Mouse (Mus musculus): ENCODE data around the gene Fbxo36. TPM values are rescaled to one million over a fixed set of nuclear protein-coding genes. Genes with fewer than 3 reads are reported as not detected.

Fbxo36 gene
- total and polyA plus RNA-seq, 2 experiments from 2014 or later, result 3.7 to 10.1 TPM

- no peaks in the 10 kb centered on the region for H3K4me1 ChIP-seq (ENCODE audit: insufficient read depth, low read length)
- ATAC-seq (no peak), DNase-seq (ENCODE audit: low spot score) (no peak)
- WGBS, result 94% methylated on average over 6 of the region's 6 CpGs
- no peak overlapping the region for H3K9ac ChIP-seq (replicated peaks; ENCODE audit: low read length)
- no peaks in the 10 kb centered on the region for H3K36me3 ChIP-seq (ENCODE audit: insufficient read depth, low read length)
- no peak overlapping the region for H3K4me2 ChIP-seq (ENCODE audit: low read depth, low read length)
- H3K27me3 ChIP-seq (ENCODE audit: insufficient read depth, low read length), result no peaks in the 10 kb centered on the region
- no peak; the same call in 1 of the 2 replicates for TF ChIP-seq CTCF (IDR thresholded peaks at IDR 0.05; ENCODE audit: low read depth)
- H3K27ac ChIP-seq, result no peak overlapping the region
- H3K4me3 ChIP-seq (ENCODE audit: low read length), result no peak overlapping the region
- no peaks in the 10 kb centered on the region for H3K9me3 ChIP-seq (ENCODE audit: low read length)
Measured at GRCm38 (mm10) chr1:84885921-84886320, 46.3 kb downstream of the Fbxo36 start.

- peak overlapping the region; percentile 21; the same call in 1 of the 2 replicates for H3K4me2 ChIP-seq (ENCODE audit: low read depth, low read length)
- no peak overlapping the region for H3K27ac ChIP-seq
- no peaks in the 10 kb centered on the region for H3K4me1 ChIP-seq (ENCODE audit: insufficient read depth, low read length)
- WGBS, result 47% methylated on average over 8 of the region's 8 CpGs
- H3K27me3 ChIP-seq (ENCODE audit: insufficient read depth, low read length), result no peaks in the 10 kb centered on the region
- H3K36me3 ChIP-seq (ENCODE audit: insufficient read depth, low read length), result no peaks in the 10 kb centered on the region
- H3K9me3 ChIP-seq (ENCODE audit: low read length), result no peaks in the 10 kb centered on the region
- DNase-seq (ENCODE audit: low spot score) (no peak), ATAC-seq (no peak)
- no peak overlapping the region for H3K9ac ChIP-seq (replicated peaks; ENCODE audit: low read length)
- TF ChIP-seq CTCF (IDR thresholded peaks at IDR 0.05; ENCODE audit: low read depth), result no peak
- no peak overlapping the region for H3K4me3 ChIP-seq (ENCODE audit: low read length)
Measured at GRCm38 (mm10) chr1:84889330-84890004, 49.8 kb downstream of the Fbxo36 start.

GRCm38 (mm10) chr1:84890005-84890393 lies 50.4 kb downstream of the Fbxo36 start:
- Histone ChIP-seq H3K4me3 (ENCODE audit: low read length) (no peak overlapping the region), H3K9me3 (ENCODE audit: low read length) (no peaks in the 10 kb centered on the region), H3K4me1 (ENCODE audit: insufficient read depth, low read length) (no peaks in the 10 kb centered on the region), H3K27me3 (ENCODE audit: insufficient read depth, low read length) (no peaks in the 10 kb centered on the region), H3K36me3 (ENCODE audit: insufficient read depth, low read length) (no peaks in the 10 kb centered on the region), H3K9ac (replicated peaks; ENCODE audit: low read length) (no peak overlapping the region), H3K27ac (no peak overlapping the region), H3K4me2 (ENCODE audit: low read depth, low read length) (peak overlapping the region; percentile 21; the same call in 1 of the 2 replicates)
- WGBS, result 11% methylated on average over 7 of the region's 7 CpGs
- TF ChIP-seq CTCF (IDR thresholded peaks at IDR 0.05; ENCODE audit: low read depth), result no peak
- ATAC-seq (peak; percentile 60), DNase-seq (ENCODE audit: low spot score) (peak; percentile 10)

GRCm38 (mm10) chr1:84890503-84890902 lies 50.9 kb downstream of the Fbxo36 start:
- ATAC-seq (no peak), DNase-seq (ENCODE audit: low spot score) (no peak)
- no peaks in the 10 kb centered on the region for H3K4me1 ChIP-seq (ENCODE audit: insufficient read depth, low read length)
- H3K4me2 ChIP-seq (ENCODE audit: low read depth, low read length), result no peak overlapping the region
- no peak overlapping the region for H3K4me3 ChIP-seq (ENCODE audit: low read length)
- no peak overlapping the region for H3K9ac ChIP-seq (replicated peaks; ENCODE audit: low read length)
- H3K27ac ChIP-seq, result no peak overlapping the region
- no peaks in the 10 kb centered on the region for H3K9me3 ChIP-seq (ENCODE audit: low read length)
- no peaks in the 10 kb centered on the region for H3K36me3 ChIP-seq (ENCODE audit: insufficient read depth, low read length)
- no peak for TF ChIP-seq CTCF (IDR thresholded peaks at IDR 0.05; ENCODE audit: low read depth)
- no peaks in the 10 kb centered on the region for H3K27me3 ChIP-seq (ENCODE audit: insufficient read depth, low read length)
- 80% methylated on average over 7 of the region's 7 CpGs for WGBS

- no peaks in the 10 kb centered on the region for H3K9me3 ChIP-seq (ENCODE audit: low read length)
- no peak for DNase-seq (ENCODE audit: low spot score)
- H3K27ac ChIP-seq, result no peak overlapping the region
- H3K4me1 ChIP-seq (ENCODE audit: insufficient read depth, low read length), result no peaks in the 10 kb centered on the region
- no peak for ATAC-seq
- no peak overlapping the region for H3K4me2 ChIP-seq (ENCODE audit: low read depth, low read length)
- H3K27me3 ChIP-seq (ENCODE audit: insufficient read depth, low read length), result no peaks in the 10 kb centered on the region
- no peak overlapping the region for H3K9ac ChIP-seq (replicated peaks; ENCODE audit: low read length)
- 93% methylated on average over 9 of the region's 9 CpGs for WGBS
- no peak overlapping the region for H3K4me3 ChIP-seq (ENCODE audit: low read length)
- H3K36me3 ChIP-seq (ENCODE audit: insufficient read depth, low read length), result no peaks in the 10 kb centered on the region
- no peak for TF ChIP-seq CTCF (IDR thresholded peaks at IDR 0.05; ENCODE audit: low read depth)
Measured at GRCm38 (mm10) chr1:84891746-84892145, 52.1 kb downstream of the Fbxo36 start.

- Histone ChIP-seq H3K9me3 (ENCODE audit: low read length) (no peaks in the 10 kb centered on the region), H3K4me2 (ENCODE audit: low read depth, low read length) (no peak overlapping the region), H3K9ac (replicated peaks; ENCODE audit: low read length) (no peak overlapping the region), H3K27ac (no peak overlapping the region), H3K27me3 (ENCODE audit: insufficient read depth, low read length) (no peaks in the 10 kb centered on the region), H3K36me3 (ENCODE audit: insufficient read depth, low read length) (no peaks in the 10 kb centered on the region), H3K4me1 (ENCODE audit: insufficient read depth, low read length) (no peaks in the 10 kb centered on the region), H3K4me3 (ENCODE audit: low read length) (no peak overlapping the region)
- TF ChIP-seq CTCF (IDR thresholded peaks at IDR 0.05; ENCODE audit: low read depth), result no peak
- WGBS, result 87% methylated on average over 6 of the region's 6 CpGs
- ATAC-seq (no peak), DNase-seq (ENCODE audit: low spot score) (no peak)
Measured at GRCm38 (mm10) chr1:84897364-84897763, 57.7 kb downstream of the Fbxo36 start.

GRCm38 (mm10) chr1:84899156-84899555 lies 59.5 kb downstream of the Fbxo36 start:
- H3K27ac ChIP-seq, result no peak overlapping the region
- no peak overlapping the region for H3K4me2 ChIP-seq (ENCODE audit: low read depth, low read length)
- ATAC-seq (no peak), DNase-seq (ENCODE audit: low spot score) (no peak)
- WGBS, result 93% methylated on average over 6 of the region's 6 CpGs
- no peak overlapping the region for H3K4me3 ChIP-seq (ENCODE audit: low read length)
- no peaks in the 10 kb centered on the region for H3K36me3 ChIP-seq (ENCODE audit: insufficient read depth, low read length)
- H3K27me3 ChIP-seq (ENCODE audit: insufficient read depth, low read length), result no peaks in the 10 kb centered on the region
- no peaks in the 10 kb centered on the region for H3K9me3 ChIP-seq (ENCODE audit: low read length)
- TF ChIP-seq CTCF (IDR thresholded peaks at IDR 0.05; ENCODE audit: low read depth), result no peak
- H3K9ac ChIP-seq (replicated peaks; ENCODE audit: low read length), result no peak overlapping the region
- no peaks in the 10 kb centered on the region for H3K4me1 ChIP-seq (ENCODE audit: insufficient read depth, low read length)

Data from hindbrain, postnatal 0 days (tissue).